Mouse (Mus musculus): ENCODE measurements at regions not wholly inside any gene's neighbourhood (a gene's known extent, or its start where the extent isn't known, plus 50 kb on each side); places are given as distances from the start of the nearest gene placed in this dataset.
"Not testable (repeated sequence)": the region's sequence is repeated elsewhere in the genome, so short reads cannot be mapped to it uniquely, and the experiment has no call there.

GRCm38 (mm10) chr14:14478159-14478558, 77.1 kb downstream of the Olfr721-ps1 start:
- CTCF ChIA-PET: not testable (repeated sequence)

DNA sequence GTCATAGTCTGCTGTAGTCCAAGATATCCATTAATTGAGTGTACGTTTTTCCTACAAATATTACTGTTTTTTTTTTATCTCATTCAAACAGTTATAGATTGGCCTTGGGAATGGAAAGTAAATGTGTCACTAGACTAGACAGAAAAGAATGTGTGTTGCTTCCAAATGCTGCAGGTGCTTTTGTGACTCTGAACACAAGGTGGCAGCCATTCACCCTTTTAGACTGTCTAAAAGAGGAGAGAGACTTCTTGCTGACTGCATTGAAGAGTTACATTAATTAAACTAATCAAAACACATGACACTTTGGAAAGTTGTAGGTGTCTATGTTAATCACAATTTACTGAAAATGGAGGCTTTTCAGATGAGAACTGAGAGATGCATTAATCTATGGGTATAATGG, 80.7 kb downstream of the Olfr721-ps1 start:
- CTCF ChIA-PET: interaction anchor here (0.7 kb wide), 2 partner anchors 117 to 529 kb away, joined by 3 to 4 read pairs; no protein-coding TSS in a partner anchor

- CTCF ChIA-PET: no interaction called here
Measured at GRCm38 (mm10) chr14:14486356-14486755, 85.3 kb downstream of the Olfr721-ps1 start.

- CTCF ChIA-PET: no interaction called here
Measured at GRCm38 (mm10) chr14:14490501-14490900, 89.4 kb downstream of the Olfr721-ps1 start.

DNA sequence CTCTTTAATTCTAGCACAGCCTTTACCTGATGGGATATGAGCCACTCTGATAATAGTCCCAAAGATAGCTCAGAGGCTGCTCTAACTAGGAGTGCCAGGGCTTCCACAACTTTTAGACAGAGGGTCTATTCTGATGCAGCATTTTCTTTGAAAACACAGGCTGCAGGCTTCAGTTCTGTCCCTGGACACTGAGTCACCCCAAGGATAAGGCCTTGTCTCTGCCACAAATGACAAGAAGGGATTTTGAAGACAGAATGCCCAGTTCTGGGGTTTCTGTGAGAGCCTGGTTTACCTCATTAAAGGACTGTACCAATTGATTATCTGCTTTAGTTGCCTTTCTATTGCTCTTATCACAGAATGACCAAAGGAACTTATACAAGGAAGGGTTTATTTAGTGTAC, 90.9 kb downstream of the Olfr721-ps1 start:
- CTCF ChIA-PET: no interaction called here

DNA sequence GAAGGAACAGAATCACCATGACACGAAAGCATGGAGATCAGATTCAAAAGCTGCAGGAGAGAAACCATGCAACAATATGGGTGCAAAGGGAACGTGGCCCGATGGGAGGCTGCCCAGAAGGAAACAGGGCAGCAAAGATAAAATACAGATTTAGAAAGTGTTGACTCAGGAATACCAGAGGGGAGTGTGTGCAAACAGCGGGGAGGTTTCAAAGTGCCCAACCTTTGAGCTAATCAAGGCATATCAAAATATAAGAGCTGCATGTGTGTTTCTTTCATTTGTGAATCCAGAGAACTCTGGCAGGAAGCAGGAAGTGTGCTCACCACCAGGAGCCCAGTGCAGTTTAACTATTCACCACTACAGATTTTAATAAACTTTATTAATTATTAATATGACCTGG, 110.8 kb downstream of the Olfr721-ps1 start:
- CTCF ChIA-PET: interaction anchor here (0.6 kb wide), 1 partner anchor 168 kb away, joined by 3 read pairs; no protein-coding TSS in a partner anchor

DNA sequence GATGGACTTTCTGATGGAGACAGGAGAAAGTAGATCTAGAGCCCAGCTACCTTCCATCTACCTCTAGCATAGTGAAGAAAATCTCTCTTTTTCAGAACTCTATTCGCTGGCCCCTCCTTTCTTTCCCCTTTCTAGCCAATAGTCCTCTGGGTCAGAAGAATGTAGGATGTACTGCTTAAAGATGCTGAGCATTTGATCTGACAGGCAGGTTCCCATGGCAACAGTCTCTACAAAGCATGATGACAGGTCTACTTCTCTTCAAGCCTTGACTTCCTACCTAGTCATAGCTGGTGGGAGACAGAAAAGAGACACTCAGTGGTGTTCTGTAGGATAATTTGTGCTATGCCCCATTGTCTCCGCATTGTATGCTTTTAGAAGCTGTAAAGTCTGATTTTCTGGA, 112.0 kb downstream of the Olfr721-ps1 start:
- CTCF ChIA-PET: no interaction called here

GRCm38 (mm10) chr14:14513498-14513897, 112.4 kb downstream of the Olfr721-ps1 start:
- CTCF ChIA-PET: no interaction called here

DNA sequence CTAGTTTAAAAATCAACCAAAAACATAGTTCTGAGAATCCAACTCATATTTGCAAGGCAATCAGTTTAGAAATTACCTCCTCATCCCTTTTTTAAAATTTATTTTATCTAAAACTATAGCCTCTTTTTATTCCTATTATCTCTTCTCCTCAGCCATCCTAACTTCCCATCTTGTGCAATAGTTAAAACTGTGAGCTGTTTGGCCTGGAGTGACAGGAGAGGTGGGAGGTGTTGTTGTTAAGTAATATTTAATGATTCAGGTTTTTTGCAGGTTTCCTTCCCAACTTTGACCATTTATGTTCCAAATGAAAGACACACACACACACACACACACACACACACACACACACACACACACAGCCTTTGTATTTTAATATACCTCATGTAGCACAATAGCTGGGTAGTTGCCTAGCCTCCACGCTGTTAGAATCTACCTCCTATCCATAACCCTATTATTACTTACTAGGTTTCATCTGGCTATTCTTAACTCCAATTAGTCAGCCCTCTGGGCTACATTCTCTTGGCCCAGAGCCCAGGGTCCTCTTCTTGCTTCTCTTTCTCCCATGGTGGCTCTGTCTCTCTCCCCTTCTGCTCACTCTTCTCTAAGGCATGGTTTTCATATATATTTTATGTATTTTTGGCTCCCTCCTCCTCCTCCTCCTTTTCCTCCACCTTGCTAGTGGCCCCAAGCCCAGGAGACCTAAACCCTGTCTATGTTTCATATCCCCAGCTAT, 113.5 kb downstream of the Olfr721-ps1 start:
- CTCF ChIA-PET: interaction anchor here (0.6 kb wide), 1 partner anchor 117 kb away, joined by 5 read pairs; no protein-coding TSS in a partner anchor

DNA sequence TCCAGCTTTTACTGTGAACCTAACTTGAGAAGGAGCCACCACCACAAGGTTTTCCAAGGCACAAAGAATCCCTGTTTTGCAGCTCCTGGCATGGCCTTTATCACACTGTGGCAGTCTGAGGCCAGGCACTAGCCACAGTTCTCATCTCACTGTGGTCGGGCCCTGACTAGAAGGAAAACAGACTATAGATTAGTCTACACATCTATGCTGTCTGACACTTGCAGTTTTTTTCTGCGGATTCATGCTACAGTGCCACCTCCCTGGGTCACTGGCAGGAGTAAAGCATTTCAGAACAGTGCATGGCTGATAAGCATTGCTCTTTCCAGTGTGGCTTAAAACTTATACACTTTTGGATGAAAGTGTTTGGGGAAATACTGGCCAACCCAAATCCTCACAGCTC, 114.3 kb downstream of the Olfr721-ps1 start:
- CTCF ChIA-PET: no interaction called here

DNA sequence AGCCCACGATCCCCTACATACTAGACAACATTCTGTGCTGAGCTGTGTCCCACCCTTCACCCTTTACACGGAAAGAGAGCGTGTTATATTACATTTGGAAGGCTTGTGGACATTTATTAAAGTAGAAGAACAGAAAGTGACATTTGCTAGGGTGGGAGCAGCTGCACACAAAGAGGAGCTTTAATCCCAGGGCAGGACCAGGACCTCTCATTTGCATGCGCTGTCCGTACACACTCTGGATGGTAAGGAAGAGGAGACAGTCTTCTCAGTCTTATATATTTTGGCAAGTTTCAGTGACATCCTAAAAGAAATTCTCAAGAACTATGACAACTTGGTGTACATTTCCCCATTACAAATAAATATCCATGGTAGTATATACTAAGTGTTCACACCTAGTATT, 114.8 kb downstream of the Olfr721-ps1 start:
- CTCF ChIA-PET: no interaction called here

DNA sequence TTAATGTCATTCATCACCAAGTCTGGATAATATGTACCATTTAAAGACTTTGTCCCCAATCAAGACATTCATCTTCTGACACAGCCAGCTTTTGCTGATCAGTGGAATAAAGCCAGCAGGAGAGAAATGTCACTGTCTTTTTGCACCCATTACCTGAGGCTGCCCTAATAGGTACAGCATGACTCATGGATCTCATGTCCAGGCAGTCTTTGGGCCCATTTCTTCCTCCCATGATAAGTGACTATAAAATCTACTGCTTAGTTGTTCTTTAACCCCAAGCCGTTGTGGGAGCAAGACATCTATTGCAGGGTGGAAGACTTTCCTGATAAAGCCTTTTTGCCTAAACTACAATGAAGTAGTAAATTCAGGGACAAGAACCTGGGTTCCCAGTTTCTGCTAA, 116.9 kb downstream of the Olfr721-ps1 start:
- CTCF ChIA-PET: no interaction called here

DNA sequence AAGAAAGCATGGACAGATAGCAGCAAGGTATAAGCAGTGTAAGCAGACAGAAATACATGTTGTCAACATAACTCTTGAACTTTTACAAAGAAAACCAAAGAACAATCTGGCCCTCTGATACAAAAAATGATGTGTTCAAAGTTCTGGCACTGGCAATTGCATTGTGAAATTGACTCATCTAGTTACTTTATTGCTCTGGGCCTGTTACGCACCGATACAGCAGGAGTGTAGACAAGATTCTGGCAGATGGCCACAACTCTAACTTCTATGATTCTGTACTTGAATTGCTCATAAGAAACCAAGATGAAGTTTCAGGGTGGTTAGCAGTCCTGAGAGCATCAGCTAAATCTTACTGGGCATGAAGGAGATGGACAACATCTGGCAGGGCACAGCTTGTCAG, 117.7 kb downstream of the Olfr721-ps1 start:
- CTCF ChIA-PET: no interaction called here

GRCm38 (mm10) chr14:14520195-14520594, 119.1 kb downstream of the Olfr721-ps1 start:
- CTCF ChIA-PET: no interaction called here

DNA sequence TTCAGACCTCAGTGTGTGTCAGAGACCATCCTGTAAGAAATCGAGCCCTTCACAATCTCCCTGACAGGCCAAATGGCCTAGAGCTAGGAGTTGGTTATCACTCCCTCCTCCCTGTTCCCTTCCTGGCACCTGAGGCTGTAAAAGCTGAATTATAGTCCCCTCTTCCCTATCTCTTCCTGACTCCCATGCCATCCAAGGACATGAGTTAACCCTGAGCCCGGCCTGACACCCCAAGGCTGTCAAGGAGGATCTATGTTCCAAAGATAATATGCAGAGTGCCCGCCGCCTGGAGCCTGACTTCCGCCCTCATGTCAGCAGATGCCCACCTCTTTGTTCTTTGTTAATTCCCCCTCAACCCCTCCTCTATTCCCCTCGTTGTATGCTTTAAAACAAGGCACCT, 120.2 kb downstream of the Olfr721-ps1 start:
- CTCF ChIA-PET: not testable (repeated sequence)

DNA sequence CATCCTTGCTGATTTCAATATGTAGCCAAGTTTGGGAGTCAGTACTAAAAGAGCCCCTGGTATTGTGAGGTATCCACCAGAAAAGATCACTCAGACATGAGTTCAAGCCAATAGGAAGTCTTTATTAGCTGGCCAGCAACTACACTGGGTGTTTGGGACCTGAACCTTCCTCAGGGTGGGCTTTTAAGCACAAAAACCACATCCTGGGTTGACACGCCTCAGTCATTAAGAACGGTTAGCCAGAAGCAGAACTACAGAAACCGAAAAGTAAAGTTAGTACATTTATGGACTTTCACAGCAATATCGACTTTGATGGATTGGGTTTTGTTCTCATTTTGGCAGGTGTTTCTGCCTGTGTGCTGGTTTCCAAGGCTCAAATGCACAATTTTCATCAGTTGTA, 124.1 kb downstream of the Olfr721-ps1 start:
- CTCF ChIA-PET: no interaction called here

GRCm38 (mm10) chr14:14528437-14528836, 127.3 kb downstream of the Olfr721-ps1 start:
- CTCF ChIA-PET: interaction anchor here (0.7 kb wide), 1 partner anchor 235 kb away, joined by 3 read pairs; no protein-coding TSS in a partner anchor

DNA sequence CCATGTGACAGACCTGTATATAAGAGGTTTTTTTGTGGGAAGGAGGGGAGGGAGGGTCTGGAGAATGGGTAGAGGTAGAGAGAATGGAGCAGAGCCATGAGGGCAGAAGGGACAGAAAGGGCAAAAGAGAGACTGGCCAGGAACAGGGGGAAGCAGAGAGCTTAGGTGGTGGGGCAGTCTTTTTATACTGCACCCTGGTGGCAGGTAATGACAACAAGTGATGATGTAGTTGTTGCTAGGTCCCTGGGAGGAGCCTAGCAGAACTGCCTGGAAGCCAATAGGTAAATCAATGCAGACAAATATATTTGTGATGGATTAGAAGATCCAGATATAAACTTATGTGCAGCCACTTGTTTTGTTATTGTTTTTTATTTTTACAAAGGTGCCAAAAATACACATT, 140.1 kb downstream of the Olfr721-ps1 start:
- CTCF ChIA-PET: no interaction called here

DNA sequence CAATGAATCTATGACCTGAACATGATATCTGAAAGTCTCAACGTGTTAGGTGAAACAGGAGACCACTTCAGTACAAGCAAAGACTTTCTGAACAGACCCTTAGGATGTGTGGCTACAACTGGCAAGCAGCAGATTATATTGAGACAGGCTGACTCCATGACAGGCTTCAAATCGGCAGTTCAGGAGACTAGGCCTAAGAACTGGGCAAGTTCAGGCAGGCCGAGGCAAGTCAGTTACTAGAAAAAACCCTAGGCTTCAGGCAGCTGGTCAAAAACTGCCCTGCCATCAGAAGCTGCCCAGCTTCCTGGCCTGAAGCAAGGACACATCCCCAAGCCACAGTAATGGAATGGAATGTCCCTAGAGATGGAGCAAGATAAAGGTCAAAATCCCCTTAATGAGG, 140.6 kb downstream of the Olfr721-ps1 start:
- CTCF ChIA-PET: no interaction called here

GRCm38 (mm10) chr14:14544236-14544635, 143.1 kb downstream of the Olfr721-ps1 start:
- CTCF ChIA-PET: no interaction called here

DNA sequence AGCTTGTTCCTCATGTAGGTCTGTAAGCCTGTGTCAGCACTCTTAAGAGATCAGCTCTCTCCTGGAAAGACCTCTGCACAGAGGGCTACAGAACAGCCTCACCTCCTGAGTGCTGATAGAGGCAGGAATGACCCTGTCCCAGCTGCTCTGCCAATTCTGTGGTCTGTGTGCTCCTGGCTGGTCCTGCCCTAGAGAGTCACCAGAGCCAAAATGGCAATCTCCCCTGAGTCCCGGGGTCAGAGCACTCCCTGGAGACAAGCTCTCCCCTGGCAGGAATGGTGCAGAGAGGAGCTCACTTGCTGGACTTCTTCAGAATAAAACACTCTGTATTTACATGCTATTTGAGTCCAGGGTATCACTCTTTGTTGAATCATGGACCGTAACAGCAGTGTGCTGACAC, 149.9 kb upstream of the Slc4a7 start:
- CTCF ChIA-PET: no interaction called here

- CTCF ChIA-PET: interaction anchor here (1.1 kb wide), 1 partner anchor 25 kb away, joined by 12 read pairs; no protein-coding TSS in a partner anchor
Measured at GRCm38 (mm10) chr14:14574851-14575250, 127.2 kb upstream of the Slc4a7 start.

DNA sequence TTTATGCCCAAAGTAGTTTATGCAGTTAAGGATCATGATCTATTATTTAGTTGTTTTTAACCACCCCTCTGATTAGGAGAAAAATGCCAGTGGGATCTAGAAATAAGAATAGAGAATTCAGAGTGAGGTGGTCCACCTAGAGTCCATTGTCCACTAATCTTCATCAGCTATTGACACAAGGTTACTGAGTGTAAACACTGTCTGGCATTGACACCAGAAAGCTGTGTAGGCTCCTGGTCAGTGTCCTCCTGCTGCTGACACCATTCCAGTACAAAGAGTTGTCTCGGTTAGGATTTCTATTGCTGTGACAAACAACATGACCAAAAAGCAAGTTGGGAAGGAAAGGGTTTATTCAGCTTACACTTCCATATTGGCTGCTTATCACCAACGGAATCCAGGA, 110.1 kb upstream of the Slc4a7 start:
- CTCF ChIA-PET: no interaction called here

DNA sequence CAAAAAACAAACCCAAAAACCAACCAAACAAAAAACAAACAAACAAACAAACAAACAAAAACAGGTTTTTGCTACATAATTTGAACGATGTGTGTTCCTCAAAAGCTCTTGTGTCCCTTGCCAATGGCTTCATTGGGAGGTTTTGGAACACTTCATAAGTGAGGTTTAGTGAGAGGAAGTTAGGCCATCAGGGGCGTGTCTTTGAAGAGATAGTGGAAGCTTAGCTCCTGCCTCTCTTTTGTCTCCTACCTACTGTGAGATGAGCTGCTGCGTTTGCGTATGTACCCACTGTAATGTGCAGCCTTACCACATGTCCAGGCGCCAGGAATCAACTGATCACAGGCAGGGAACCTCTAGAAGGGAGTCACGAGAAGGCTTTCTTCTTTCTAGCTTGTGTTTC, 107.3 kb upstream of the Slc4a7 start:
- CTCF ChIA-PET: no interaction called here
